Mouse (Mus musculus): ENCODE measurements around the gene Fbxo10. TPM values are rescaled to one million over a fixed set of nuclear protein-coding genes. Genes with fewer than 3 reads are reported as not detected.
A peak's percentile ranks its signal among the peaks of the same experiment; 100 is the strongest.
"Not testable (repeated sequence)": the region's sequence is repeated elsewhere in the genome, so short reads cannot be mapped to it uniquely, and the experiment has no call there.

Fbxo10 gene
- polyA plus RNA-seq, 1 experiment from 2014 or later = 17.3 TPM

DNA sequence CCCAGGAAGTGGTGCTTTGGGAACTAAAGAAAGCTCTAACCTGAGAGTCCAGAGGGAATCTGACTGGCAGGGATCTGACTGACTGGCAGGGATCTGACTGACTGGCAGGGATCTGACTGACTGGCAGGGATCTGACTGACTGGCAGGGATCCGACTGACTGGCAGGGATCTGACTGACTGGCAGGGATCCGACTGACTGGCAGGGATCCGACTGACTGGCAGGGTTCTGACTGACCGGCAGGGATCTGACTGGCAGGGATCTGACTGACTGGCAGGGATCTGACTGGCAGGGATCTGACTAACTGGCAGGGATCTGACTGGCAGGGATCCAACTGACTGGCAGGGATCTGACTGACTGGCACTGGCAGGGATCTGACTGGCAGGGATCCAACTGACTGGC lies 3.4 kb downstream of the Fbxo10 start:
- not testable (repeated sequence) for H3K27me3 ChIP-seq (replicated peaks); H3K4me2 ChIP-seq; ATAC-seq (ENCODE audit: low FRiP score); H3K27ac ChIP-seq (replicated peaks); H3K9me3 ChIP-seq (replicated peaks); H3K9ac ChIP-seq (replicated peaks); H3K4me3 ChIP-seq (replicated peaks); H3K36me3 ChIP-seq
- WGBS = 89% methylated on average over 4 of the region's 4 CpGs
- peaks cover 26% of the 10 kb centered on the region for H3K4me1 ChIP-seq

DNA sequence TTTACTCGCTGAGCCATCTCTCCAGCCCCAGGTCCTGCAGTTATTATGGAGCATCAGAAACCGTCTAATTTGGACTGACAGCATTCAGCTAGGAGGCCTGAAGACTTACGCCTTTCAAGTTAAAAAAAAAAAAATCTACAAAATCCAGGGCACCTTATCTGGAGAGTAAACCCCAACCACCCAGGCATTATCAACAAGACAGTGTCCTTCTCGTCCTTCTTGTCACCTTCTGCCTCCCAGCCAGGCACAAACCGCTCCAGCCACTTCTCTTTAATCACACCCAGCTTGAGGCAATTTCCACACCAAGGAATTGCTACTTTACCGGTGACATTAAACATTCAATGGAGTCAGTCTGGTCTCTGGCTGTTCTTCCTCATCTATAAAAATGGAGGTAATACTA lies 10.9 kb downstream of the Fbxo10 start:
- Histone ChIP-seq H3K4me3 (replicated peaks) (no peak overlapping the region), H3K9ac (replicated peaks) (no peak overlapping the region), H3K27me3 (replicated peaks) (no peaks in the 10 kb centered on the region), H3K4me1 (peaks cover 17% of the 10 kb centered on the region), H3K27ac (replicated peaks) (0 out of 2 replicates have a peak overlapping the region, but pooled peaks have one; percentile 5), H3K4me2 (no peak overlapping the region), H3K9me3 (replicated peaks) (no peaks in the 10 kb centered on the region), H3K36me3 (peaks cover under 1% of the 10 kb centered on the region; the same call in 1 of the 2 replicates)
- 73% methylated on average over 6 of the region's 6 CpGs for WGBS
- ATAC-seq (ENCODE audit: low FRiP score) = no peak

GRCm38 (mm10) chr4:45072261-45072973 lies 12.0 kb downstream of the Fbxo10 start:
- H3K27me3 ChIP-seq (replicated peaks) = no peaks in the 10 kb centered on the region
- ATAC-seq (ENCODE audit: low FRiP score) = no peak
- H3K27ac ChIP-seq (replicated peaks) = no peak overlapping the region
- no peak overlapping the region for H3K4me2 ChIP-seq
- peaks cover 17% of the 10 kb centered on the region for H3K4me1 ChIP-seq
- 78% methylated on average over 15 of the region's 15 CpGs for WGBS
- no peak overlapping the region for H3K9ac ChIP-seq (replicated peaks)
- no peaks in the 10 kb centered on the region for H3K36me3 ChIP-seq
- no peaks in the 10 kb centered on the region for H3K9me3 ChIP-seq (replicated peaks)
- H3K4me3 ChIP-seq (replicated peaks) = no peak overlapping the region

- Histone ChIP-seq H3K27ac (replicated peaks) (no peak overlapping the region), H3K27me3 (replicated peaks) (no peaks in the 10 kb centered on the region), H3K4me2 (no peak overlapping the region), H3K4me3 (replicated peaks) (no peak overlapping the region), H3K9ac (replicated peaks) (no peak overlapping the region), H3K9me3 (replicated peaks) (no peaks in the 10 kb centered on the region), H3K36me3 (no peaks in the 10 kb centered on the region), H3K4me1 (peaks cover 16% of the 10 kb centered on the region)
- ATAC-seq (ENCODE audit: low FRiP score) = no peak
- WGBS = 90% methylated on average over 4 of the region's 4 CpGs
Observed at GRCm38 (mm10) chr4:45067742-45068141, 16.7 kb downstream of the Fbxo10 start.

DNA sequence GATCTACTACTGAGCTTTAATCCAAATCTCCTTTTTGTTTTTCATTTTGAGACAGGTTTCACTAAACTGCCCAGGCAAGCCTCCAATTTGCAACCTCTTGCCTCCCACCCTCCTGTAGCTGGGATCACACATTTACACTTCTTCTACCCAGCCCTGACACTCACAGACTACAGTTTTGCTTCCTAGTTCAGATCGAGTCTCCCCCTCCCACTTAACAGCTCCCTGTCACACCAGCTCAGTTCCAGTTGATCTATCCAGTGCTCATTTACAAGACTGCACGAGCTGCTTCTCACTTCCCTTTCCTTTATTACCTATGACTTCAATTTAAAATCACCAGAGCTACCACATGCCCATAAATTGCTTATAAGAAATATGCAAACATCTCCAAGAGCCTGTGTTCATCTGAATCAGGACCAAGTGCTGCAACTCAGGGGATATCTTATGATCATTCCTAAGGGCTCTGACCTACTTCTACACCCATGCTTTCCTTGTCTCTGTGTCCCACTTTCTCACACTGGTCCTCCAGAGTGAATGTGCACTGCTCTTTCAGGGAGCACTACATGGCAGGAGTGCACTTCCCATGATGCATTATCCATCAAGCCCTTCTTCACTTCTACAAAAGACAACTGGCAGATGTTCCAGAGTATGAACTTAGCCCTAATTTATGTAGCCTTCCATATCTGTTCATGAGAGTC lies 18.2 kb downstream of the Fbxo10 start:
- no peaks in the 10 kb centered on the region for H3K27me3 ChIP-seq (replicated peaks)
- no peak for ATAC-seq (ENCODE audit: low FRiP score)
- no peak overlapping the region for H3K4me3 ChIP-seq (replicated peaks)
- 48% methylated on average over 2 of the region's 2 CpGs for WGBS
- peaks cover 16% of the 10 kb centered on the region for H3K4me1 ChIP-seq
- H3K9ac ChIP-seq (replicated peaks) = no peak overlapping the region
- no peak overlapping the region for H3K4me2 ChIP-seq
- H3K9me3 ChIP-seq (replicated peaks) = no peaks in the 10 kb centered on the region
- H3K36me3 ChIP-seq = peaks cover 13% of the 10 kb centered on the region
- H3K27ac ChIP-seq (replicated peaks) = no peak overlapping the region

- ATAC-seq (ENCODE audit: low FRiP score) = no peak
- H3K9ac ChIP-seq (replicated peaks) = no peak overlapping the region
- H3K27ac ChIP-seq (replicated peaks) = no peak overlapping the region
- H3K4me1 ChIP-seq = peaks cover 10% of the 10 kb centered on the region
- no peaks in the 10 kb centered on the region for H3K9me3 ChIP-seq (replicated peaks)
- H3K4me3 ChIP-seq (replicated peaks) = no peak overlapping the region
- no peaks in the 10 kb centered on the region for H3K27me3 ChIP-seq (replicated peaks)
- WGBS = 87% methylated on average over 2 of the region's 2 CpGs
- H3K4me2 ChIP-seq = no peak overlapping the region
- peaks cover 30% of the 10 kb centered on the region for H3K36me3 ChIP-seq
Observed at GRCm38 (mm10) chr4:45064577-45064976, 19.8 kb downstream of the Fbxo10 start.

GRCm38 (mm10) chr4:45063836-45064235 lies 20.6 kb downstream of the Fbxo10 start:
- not testable (repeated sequence) for H3K4me1 ChIP-seq; H3K27ac ChIP-seq (replicated peaks); H3K27me3 ChIP-seq (replicated peaks); H3K4me3 ChIP-seq (replicated peaks); H3K9ac ChIP-seq (replicated peaks); H3K9me3 ChIP-seq (replicated peaks); ATAC-seq (ENCODE audit: low FRiP score); H3K4me2 ChIP-seq
- 93% methylated on average over 1 of the region's 1 CpGs for WGBS
- peaks cover 36% of the 10 kb centered on the region for H3K36me3 ChIP-seq

DNA sequence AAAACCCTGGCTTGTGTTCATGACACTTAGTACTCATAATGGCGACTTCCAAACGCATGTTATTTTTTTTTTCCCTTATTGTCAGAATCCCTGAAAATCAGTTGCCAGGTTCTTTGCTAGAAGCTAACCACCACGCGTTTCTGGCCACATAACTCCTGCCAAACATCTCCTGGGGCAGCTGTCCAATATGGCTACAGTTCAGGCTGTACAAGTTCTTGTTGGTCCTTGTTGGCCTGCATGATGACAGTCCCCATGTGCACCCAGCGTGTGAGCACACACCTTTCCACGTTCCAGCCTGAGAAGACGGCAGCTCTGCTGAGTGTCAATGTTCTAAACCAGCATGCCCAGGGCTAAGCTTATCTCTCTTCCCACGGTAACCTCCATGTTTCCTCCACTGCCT lies 29.0 kb downstream of the Fbxo10 start:
- no peak overlapping the region for H3K4me3 ChIP-seq (replicated peaks)
- H3K9me3 ChIP-seq (replicated peaks) = no peaks in the 10 kb centered on the region
- 91% methylated on average over 8 of the region's 8 CpGs for WGBS
- no peak for ATAC-seq (ENCODE audit: low FRiP score)
- peaks cover 48% of the 10 kb centered on the region for H3K36me3 ChIP-seq
- no peaks in the 10 kb centered on the region for H3K27me3 ChIP-seq (replicated peaks)
- no peak overlapping the region for H3K27ac ChIP-seq (replicated peaks)
- no peak overlapping the region for H3K9ac ChIP-seq (replicated peaks)
- no peak overlapping the region for H3K4me2 ChIP-seq
- no peaks in the 10 kb centered on the region for H3K4me1 ChIP-seq

DNA sequence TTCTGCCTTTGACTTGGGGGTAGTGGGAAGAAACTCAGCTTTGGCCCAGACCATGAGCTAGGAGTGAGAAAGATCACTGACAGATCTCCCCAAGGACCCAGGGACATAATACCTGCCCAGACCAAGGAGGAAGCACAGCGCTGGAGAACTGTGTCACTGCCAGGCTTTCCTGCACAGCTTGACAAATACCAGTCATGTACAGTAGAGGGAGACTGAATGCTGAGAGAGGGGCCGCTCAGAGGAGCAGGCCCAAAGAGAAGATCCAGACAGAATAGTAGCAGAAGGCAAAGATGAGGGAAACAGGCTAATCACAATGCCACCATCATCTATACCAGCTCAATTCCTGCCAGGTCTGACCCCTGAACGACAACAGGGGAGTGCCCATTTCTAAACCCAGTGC lies 29.5 kb downstream of the Fbxo10 start:
- no peak for ATAC-seq (ENCODE audit: low FRiP score)
- H3K4me3 ChIP-seq (replicated peaks) = no peak overlapping the region
- H3K4me1 ChIP-seq = no peaks in the 10 kb centered on the region
- H3K36me3 ChIP-seq = peaks cover 48% of the 10 kb centered on the region
- H3K27me3 ChIP-seq (replicated peaks) = no peaks in the 10 kb centered on the region
- no peak overlapping the region for H3K4me2 ChIP-seq
- no peak overlapping the region for H3K9ac ChIP-seq (replicated peaks)
- no peak overlapping the region for H3K27ac ChIP-seq (replicated peaks)
- H3K9me3 ChIP-seq (replicated peaks) = no peaks in the 10 kb centered on the region
- 57% methylated on average over 3 of the region's 3 CpGs for WGBS

GRCm38 (mm10) chr4:45047956-45048355 lies 36.4 kb downstream of the Fbxo10 start:
- Histone ChIP-seq H3K9ac (replicated peaks) (no peak overlapping the region), H3K27me3 (replicated peaks) (no peaks in the 10 kb centered on the region), H3K27ac (replicated peaks) (no peak overlapping the region), H3K4me3 (replicated peaks) (no peak overlapping the region), H3K4me1 (no peaks in the 10 kb centered on the region), H3K36me3 (peaks cover 62% of the 10 kb centered on the region), H3K4me2 (no peak overlapping the region), H3K9me3 (replicated peaks) (no peaks in the 10 kb centered on the region)
- no peak for ATAC-seq (ENCODE audit: low FRiP score)
- WGBS = 74% methylated on average over 9 of the region's 9 CpGs

- ATAC-seq (ENCODE audit: low FRiP score) = no peak
- Histone ChIP-seq H3K4me2 (no peak overlapping the region), H3K4me3 (replicated peaks) (no peak overlapping the region), H3K9ac (replicated peaks) (no peak overlapping the region), H3K4me1 (no peaks in the 10 kb centered on the region), H3K36me3 (peaks cover 65% of the 10 kb centered on the region), H3K9me3 (replicated peaks) (no peaks in the 10 kb centered on the region), H3K27ac (replicated peaks) (no peak overlapping the region), H3K27me3 (replicated peaks) (no peaks in the 10 kb centered on the region)
- 79% methylated on average over 9 of the region's 9 CpGs for WGBS
Observed at GRCm38 (mm10) chr4:45047286-45047887, 37.0 kb downstream of the Fbxo10 start.

- no peak for ATAC-seq (ENCODE audit: low FRiP score)
- H3K9me3 ChIP-seq (replicated peaks) = no peaks in the 10 kb centered on the region
- peaks cover 65% of the 10 kb centered on the region for H3K36me3 ChIP-seq
- H3K27me3 ChIP-seq (replicated peaks) = no peaks in the 10 kb centered on the region
- H3K9ac ChIP-seq (replicated peaks) = no peak overlapping the region
- 94% methylated on average over 5 of the region's 5 CpGs for WGBS
- no peaks in the 10 kb centered on the region for H3K4me1 ChIP-seq
- no peak overlapping the region for H3K4me3 ChIP-seq (replicated peaks)
- H3K4me2 ChIP-seq = no peak overlapping the region
- no peak overlapping the region for H3K27ac ChIP-seq (replicated peaks)
Observed at GRCm38 (mm10) chr4:45046679-45047078, 37.7 kb downstream of the Fbxo10 start.
